Mouse (Mus musculus): ENCODE measurements around the gene Kcne4.

Kcne4 gene

DNA sequence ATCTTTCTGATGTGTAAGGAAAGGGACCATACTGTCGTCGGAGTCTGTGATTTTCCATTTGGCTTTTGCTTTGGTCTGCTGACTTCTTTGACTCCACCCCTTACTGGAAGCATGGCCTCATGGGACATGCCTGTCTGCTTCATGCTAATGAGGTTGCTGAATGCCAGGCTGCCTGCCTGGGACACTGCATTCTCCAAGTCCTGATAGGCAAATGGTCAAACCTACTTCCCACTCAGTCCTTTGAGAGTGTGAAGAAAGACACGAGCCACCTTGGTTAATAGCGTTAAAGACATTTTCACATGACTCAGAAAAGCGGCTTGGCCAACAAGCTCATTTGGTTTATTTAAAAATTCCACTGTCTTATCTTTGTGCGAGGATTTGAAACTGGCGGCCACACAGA, 43.5 kb downstream of the Kcne4 start:
- peak; percentile 29 for DNase-seq

DNA sequence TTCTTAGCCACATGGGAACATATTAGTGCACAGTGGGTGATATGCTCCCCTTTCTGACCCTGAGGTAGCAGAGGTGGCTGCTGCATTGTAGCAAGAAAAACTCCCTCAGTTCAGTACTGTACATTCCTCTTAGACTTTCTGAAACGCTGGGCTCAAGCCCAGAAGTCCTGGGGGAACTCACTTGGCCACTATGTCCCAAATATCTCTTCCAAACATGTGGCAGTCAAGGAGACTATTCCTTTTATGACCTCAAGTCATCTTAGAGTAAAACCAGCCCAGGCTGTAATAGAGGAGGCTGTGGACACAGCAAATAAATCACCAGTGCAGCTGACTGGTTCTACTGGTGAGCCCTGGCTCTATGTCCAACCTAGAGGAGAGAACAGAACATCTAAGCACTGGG, 45.7 kb downstream of the Kcne4 start:
- no peak for DNase-seq

DNA sequence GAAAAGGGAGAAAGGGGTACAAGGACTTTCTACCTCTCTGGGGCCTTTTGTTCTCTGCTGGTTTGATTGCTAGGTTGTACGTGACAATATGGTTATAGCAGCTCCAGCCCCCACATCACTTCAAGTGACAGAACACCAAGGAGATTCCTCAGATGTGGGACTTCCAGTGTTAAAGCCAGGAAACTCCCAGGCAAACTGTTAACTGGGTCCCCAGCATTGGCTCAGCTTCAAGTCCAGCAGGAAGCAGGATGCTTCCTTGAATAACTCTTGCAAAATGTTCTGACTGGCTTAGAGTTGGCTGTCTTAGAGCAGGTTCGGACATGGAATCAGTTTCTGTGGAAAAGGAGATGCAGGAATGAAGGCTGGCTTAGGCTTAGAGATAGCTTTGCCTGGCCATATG, 47.3 kb downstream of the Kcne4 start:
- DNase-seq, result peak; percentile 69

DNA sequence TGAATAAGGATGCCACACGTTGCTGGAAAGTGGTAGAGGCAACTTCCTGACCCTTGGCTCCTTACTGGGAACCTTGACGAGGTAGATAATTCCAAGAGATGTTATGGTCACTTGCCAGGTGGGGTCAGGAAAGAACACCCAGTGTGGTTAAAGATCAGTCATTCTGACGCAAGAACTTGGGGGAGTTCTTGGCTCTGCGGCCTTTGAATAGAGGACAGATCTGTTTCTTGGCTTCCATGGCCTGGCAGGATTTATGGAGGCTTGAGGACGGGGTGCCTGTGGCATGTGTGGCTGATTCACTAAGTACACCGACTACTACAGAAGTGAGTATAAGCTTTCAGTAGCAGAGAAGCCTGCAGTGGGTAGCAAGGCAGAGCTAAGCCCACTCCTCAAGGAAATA, 47.8 kb downstream of the Kcne4 start:
- peak; percentile 63 for DNase-seq

DNA sequence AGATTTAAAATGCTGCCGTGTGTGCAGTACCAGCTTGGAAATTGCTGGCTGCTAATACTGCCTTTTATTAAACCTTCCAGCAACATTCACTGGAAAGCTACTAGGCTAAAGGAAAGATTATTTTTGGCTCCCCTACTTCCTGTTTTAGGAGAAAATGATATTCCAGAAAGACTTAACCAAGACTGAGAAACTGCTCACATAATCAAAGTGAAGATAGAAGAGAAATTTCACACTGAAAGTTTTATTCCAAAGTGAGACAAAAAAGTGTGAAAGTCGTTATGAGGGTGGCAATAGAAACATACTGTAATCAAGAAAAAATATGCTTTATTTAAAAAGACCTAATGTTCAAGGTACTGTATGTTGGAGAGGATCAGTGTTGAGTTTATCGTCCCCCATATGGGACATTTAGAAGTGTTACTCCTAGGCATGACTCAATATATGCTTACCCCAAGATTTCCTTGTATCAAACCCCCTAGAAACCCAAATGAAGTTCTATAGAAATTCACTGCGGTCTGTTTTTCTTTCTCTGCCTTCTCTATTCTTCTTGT, 48.3 kb downstream of the Kcne4 start:
- DNase-seq, result no peak

DNA sequence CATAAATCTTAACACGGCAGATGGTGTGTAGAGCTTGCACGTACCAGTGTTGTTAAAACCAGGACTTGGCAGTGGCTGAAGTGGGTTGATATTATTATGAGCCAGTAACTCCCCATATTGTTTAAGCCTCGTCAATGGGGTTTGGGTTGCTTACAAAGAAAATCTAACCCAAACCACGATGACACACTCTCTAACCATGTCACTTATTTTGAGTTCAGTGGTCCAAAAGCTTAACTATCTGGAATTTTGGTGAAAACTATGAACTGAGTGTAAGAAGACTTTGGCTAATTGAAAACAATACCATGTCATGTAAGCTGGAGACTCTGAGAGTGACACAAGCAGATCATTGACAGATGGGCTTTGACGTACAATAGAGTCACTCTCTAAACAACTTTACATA, 49.4 kb downstream of the Kcne4 start:
- DNase-seq, result no peak

DNA sequence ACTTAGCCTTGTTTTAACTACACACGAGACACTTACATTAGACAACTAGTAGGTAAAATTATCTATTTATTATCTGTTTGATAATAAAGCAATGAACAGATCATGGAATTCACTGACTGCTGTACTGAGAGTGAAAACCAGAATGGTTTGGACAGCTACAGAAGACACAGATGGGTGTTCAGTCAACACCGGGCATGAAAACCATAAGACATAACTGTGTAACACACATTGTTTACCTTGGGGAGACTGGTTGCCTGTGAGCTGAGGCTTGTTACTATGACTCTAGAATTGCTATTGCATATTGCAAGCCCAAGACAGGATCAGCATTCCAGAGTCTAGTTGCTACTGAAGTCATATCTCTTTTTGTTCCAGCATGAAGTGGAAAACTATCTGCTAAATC, 49.9 kb downstream of the Kcne4 start:
- DNase-seq, result no peak

Measured in kidney, postnatal 14 days (tissue).